Mouse (Mus musculus): ENCODE data around the gene Zfp983. TPM values are rescaled to one million over a fixed set of nuclear protein-coding genes. Genes with fewer than 3 reads are reported as not detected.
"Not testable (repeated sequence)": the region's sequence is repeated elsewhere in the genome, so short reads cannot be mapped to it uniquely, and the experiment has no call there.

Zfp983 gene
- polyA plus RNA-seq, 1 experiment from 2014 or later, result 4.1 TPM

GRCm38 (mm10) chr17:21679273-21680018 is 29.0 kb downstream of the Zfp983 start:
- Histone ChIP-seq H3K4me1 (ENCODE audit: control insufficient read depth in 2 of 2, insufficient read depth in 2 of 2, low read length in 2 of 2) (no peaks in the 10 kb centered on the region), H3K36me3 (ENCODE audit: control insufficient read depth, insufficient read depth, low read length) (no peaks in the 10 kb centered on the region), H3K4me2 (ENCODE audit: low read length) (peak overlapping the region; percentile 62), H3K4me3 (ENCODE audit: control insufficient read depth in 1 of 2, insufficient read depth in 1 of 2, low read depth in 1 of 2, low read length in 2 of 2) (peak overlapping the region; percentile 49 to 85), H3K27me3 (ENCODE audit: control insufficient read depth, insufficient read depth, low read length) (no peaks in the 10 kb centered on the region), H3K9me3 (ENCODE audit: control insufficient read depth, low read length) (no peaks in the 10 kb centered on the region), H3K9ac (ENCODE audit: low read length) (peak overlapping the region; percentile 55), H3K27ac (replicated peaks in 1 of 2; ENCODE audit: control insufficient read depth in 1 of 2, insufficient read depth in 1 of 2, low read depth in 2 of 2, low read length in 2 of 2) (peak overlapping the region; percentile 77 to 78)
- ATAC-seq (ENCODE audit: insufficient number of reproducible peaks, insufficient read depth, low FRiP score, low read depth), result peak; percentile 100
- 3% methylated on average over 9 of the region's 9 CpGs for WGBS

- not testable (repeated sequence) for H3K27me3 ChIP-seq (ENCODE audit: control insufficient read depth, insufficient read depth, low read length); H3K4me1 ChIP-seq (ENCODE audit: control insufficient read depth in 2 of 2, insufficient read depth in 2 of 2, low read length in 2 of 2); H3K36me3 ChIP-seq (ENCODE audit: control insufficient read depth, insufficient read depth, low read length); H3K9me3 ChIP-seq (ENCODE audit: control insufficient read depth, low read length)
- peak overlapping the region; percentile 62 for H3K4me2 ChIP-seq (ENCODE audit: low read length)
- peak overlapping the region; percentile 49 to 85 for H3K4me3 ChIP-seq (ENCODE audit: control insufficient read depth in 1 of 2, insufficient read depth in 1 of 2, low read depth in 1 of 2, low read length in 2 of 2)
- H3K9ac ChIP-seq (ENCODE audit: low read length), result peak overlapping the region; percentile 55
- peak; percentile 77; the same call in 1 of the 2 replicates for ATAC-seq (ENCODE audit: insufficient number of reproducible peaks, insufficient read depth, low FRiP score, low read depth)
- WGBS, result 2% methylated on average over 10 of the region's 10 CpGs
- peak overlapping the region; percentile 77; a peak in 3 of 4 replicates for H3K27ac ChIP-seq (replicated peaks in 1 of 2; ENCODE audit: control insufficient read depth in 1 of 2, insufficient read depth in 1 of 2, low read depth in 2 of 2, low read length in 2 of 2)
Observed at GRCm38 (mm10) chr17:21680019-21680376, 29.6 kb downstream of the Zfp983 start.

GRCm38 (mm10) chr17:21691560-21691959 is 41.1 kb downstream of the Zfp983 start, which contains the start of gene Gm10226:
TSS of gene Gm10226 (plus strand) at chr17:21691860.
- no peaks in the 10 kb centered on the region for H3K4me1 ChIP-seq (ENCODE audit: control insufficient read depth in 2 of 2, insufficient read depth in 2 of 2, low read length in 2 of 2)
- WGBS, result 85% methylated on average over 3 of the region's 3 CpGs
- no peak for ATAC-seq (ENCODE audit: insufficient number of reproducible peaks, insufficient read depth, low FRiP score, low read depth)
- no peaks in the 10 kb centered on the region for H3K9me3 ChIP-seq (ENCODE audit: control insufficient read depth, low read length)
- H3K27me3 ChIP-seq (ENCODE audit: control insufficient read depth, insufficient read depth, low read length), result no peaks in the 10 kb centered on the region
- H3K27ac ChIP-seq (replicated peaks in 1 of 2; ENCODE audit: control insufficient read depth in 1 of 2, insufficient read depth in 1 of 2, low read depth in 2 of 2, low read length in 2 of 2), result no peak within 1 kb of the TSS
- H3K4me2 ChIP-seq (ENCODE audit: low read length), result no peak within 1 kb of the TSS
- no peak within 1 kb of the TSS for H3K4me3 ChIP-seq (ENCODE audit: control insufficient read depth in 1 of 2, insufficient read depth in 1 of 2, low read depth in 1 of 2, low read length in 2 of 2)
- no peak within 1 kb of the TSS for H3K9ac ChIP-seq (ENCODE audit: low read length)
- H3K36me3 ChIP-seq (ENCODE audit: control insufficient read depth, insufficient read depth, low read length), result peaks cover 37% of the 10 kb centered on the region

GRCm38 (mm10) chr17:21693342-21693741 is 42.9 kb downstream of the Zfp983 start:
- Histone ChIP-seq H3K9ac (ENCODE audit: low read length) (no peak overlapping the region), H3K4me3 (ENCODE audit: control insufficient read depth in 1 of 2, insufficient read depth in 1 of 2, low read depth in 1 of 2, low read length in 2 of 2) (no peak overlapping the region), H3K27me3 (ENCODE audit: control insufficient read depth, insufficient read depth, low read length) (no peaks in the 10 kb centered on the region), H3K4me2 (ENCODE audit: low read length) (no peak overlapping the region), H3K4me1 (ENCODE audit: control insufficient read depth in 2 of 2, insufficient read depth in 2 of 2, low read length in 2 of 2) (no peaks in the 10 kb centered on the region), H3K27ac (replicated peaks in 1 of 2; ENCODE audit: control insufficient read depth in 1 of 2, insufficient read depth in 1 of 2, low read depth in 2 of 2, low read length in 2 of 2) (no peak overlapping the region), H3K36me3 (ENCODE audit: control insufficient read depth, insufficient read depth, low read length) (peaks cover 29% of the 10 kb centered on the region), H3K9me3 (ENCODE audit: control insufficient read depth, low read length) (no peaks in the 10 kb centered on the region)
- ATAC-seq (ENCODE audit: insufficient number of reproducible peaks, insufficient read depth, low FRiP score, low read depth), result no peak
- WGBS, result 70% methylated on average over 3 of the region's 3 CpGs

- no peak overlapping the region for H3K4me3 ChIP-seq (ENCODE audit: control insufficient read depth in 1 of 2, insufficient read depth in 1 of 2, low read depth in 1 of 2, low read length in 2 of 2)
- H3K27ac ChIP-seq (replicated peaks in 1 of 2; ENCODE audit: control insufficient read depth in 1 of 2, insufficient read depth in 1 of 2, low read depth in 2 of 2, low read length in 2 of 2), result no peak overlapping the region
- ATAC-seq (ENCODE audit: insufficient number of reproducible peaks, insufficient read depth, low FRiP score, low read depth), result no peak
- H3K9me3 ChIP-seq (ENCODE audit: control insufficient read depth, low read length), result no peaks in the 10 kb centered on the region
- H3K27me3 ChIP-seq (ENCODE audit: control insufficient read depth, insufficient read depth, low read length), result no peaks in the 10 kb centered on the region
- no peak overlapping the region for H3K4me2 ChIP-seq (ENCODE audit: low read length)
- H3K36me3 ChIP-seq (ENCODE audit: control insufficient read depth, insufficient read depth, low read length), result peaks cover 11% of the 10 kb centered on the region
- no peaks in the 10 kb centered on the region for H3K4me1 ChIP-seq (ENCODE audit: control insufficient read depth in 2 of 2, insufficient read depth in 2 of 2, low read length in 2 of 2)
- H3K9ac ChIP-seq (ENCODE audit: low read length), result no peak overlapping the region
Observed at GRCm38 (mm10) chr17:21696073-21696472, 45.6 kb downstream of the Zfp983 start.

DNA sequence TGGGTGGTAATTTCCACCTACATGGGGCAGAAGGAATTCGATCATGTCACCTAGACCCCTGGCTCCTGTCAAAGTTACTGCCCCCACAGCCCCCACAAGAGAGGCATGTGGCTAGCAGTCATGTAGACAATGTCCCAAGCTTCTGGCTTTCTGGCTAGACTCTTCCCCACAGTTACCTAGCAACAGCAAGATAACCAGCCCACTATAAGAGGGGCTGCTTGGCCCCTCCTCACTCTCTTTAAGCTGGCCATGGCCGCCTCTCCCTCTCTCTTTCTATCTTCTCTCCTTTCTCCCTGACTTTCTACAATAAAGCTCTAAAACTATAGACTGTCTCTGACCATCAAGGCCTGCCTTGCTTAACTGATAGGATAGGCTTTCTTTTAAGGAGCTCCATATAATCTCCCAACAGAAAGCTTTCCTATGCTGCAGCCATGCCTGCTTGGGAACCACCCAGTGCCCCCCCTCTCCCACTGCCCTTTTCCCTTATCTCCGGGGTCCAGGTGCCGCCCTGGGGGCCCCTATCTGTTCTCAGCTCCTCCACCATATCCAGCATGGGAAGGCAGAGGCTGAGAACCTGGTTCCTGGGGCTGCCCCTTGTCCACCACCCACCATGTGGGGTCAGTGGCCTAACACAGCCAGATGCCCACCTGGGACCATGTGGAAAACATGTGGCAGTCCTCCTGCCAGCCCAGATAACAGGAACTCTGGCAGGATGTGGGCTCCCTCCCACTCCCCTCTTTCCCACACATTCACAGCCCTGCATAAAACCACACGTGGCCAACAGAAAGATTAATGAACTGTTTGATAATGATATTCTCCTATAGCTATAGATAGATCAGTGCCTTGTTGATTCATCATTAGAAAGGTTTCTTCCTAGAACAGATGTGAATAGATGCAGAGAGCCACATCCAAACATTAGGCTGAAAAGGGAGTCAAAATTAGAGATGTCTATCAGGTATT is 52.1 kb downstream of the Zfp983 start:
- WGBS, result 24% methylated on average over 5 of the region's 5 CpGs
- peaks cover 0 to 3% of the 10 kb centered on the region in 2 experiments; a peak in 1 of 4 replicates for H3K4me1 ChIP-seq (ENCODE audit: control insufficient read depth in 2 of 2, insufficient read depth in 2 of 2, low read length in 2 of 2)
- H3K27ac ChIP-seq (replicated peaks in 1 of 2; ENCODE audit: control insufficient read depth in 1 of 2, insufficient read depth in 1 of 2, low read depth in 2 of 2, low read length in 2 of 2), result no peak overlapping the region
- H3K4me3 ChIP-seq (ENCODE audit: control insufficient read depth in 1 of 2, insufficient read depth in 1 of 2, low read depth in 1 of 2, low read length in 2 of 2), result no peak overlapping the region
- no peak overlapping the region for H3K4me2 ChIP-seq (ENCODE audit: low read length)
- no peaks in the 10 kb centered on the region for H3K27me3 ChIP-seq (ENCODE audit: control insufficient read depth, insufficient read depth, low read length)
- H3K9ac ChIP-seq (ENCODE audit: low read length), result no peak overlapping the region
- H3K36me3 ChIP-seq (ENCODE audit: control insufficient read depth, insufficient read depth, low read length), result no peaks in the 10 kb centered on the region
- no peaks in the 10 kb centered on the region for H3K9me3 ChIP-seq (ENCODE audit: control insufficient read depth, low read length)
- ATAC-seq (ENCODE audit: insufficient number of reproducible peaks, insufficient read depth, low FRiP score, low read depth), result no peak

DNA sequence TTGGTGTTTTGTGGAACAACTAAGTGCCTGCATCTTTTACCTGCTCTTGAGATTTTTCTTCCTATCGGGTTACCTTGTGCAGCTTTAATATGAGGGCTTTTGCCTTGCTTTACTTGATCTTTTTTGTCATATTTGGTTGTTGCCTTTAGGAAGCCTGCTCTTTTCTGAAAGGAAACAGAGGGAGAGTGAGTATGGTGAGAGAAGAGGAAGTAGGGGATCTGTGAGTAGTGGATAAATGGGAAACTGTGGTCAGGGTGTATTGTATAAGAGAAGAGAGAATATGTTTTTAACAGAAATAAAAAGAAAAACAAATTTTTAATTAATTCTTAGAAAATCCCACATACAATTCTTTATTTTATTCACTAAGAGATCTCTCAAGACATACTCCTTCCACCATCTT is 53.0 kb downstream of the Zfp983 start:
- Histone ChIP-seq H3K4me2 (ENCODE audit: low read length) (no peak overlapping the region), H3K27ac (replicated peaks in 1 of 2; ENCODE audit: control insufficient read depth in 1 of 2, insufficient read depth in 1 of 2, low read depth in 2 of 2, low read length in 2 of 2) (no peak overlapping the region), H3K27me3 (ENCODE audit: control insufficient read depth, insufficient read depth, low read length) (no peaks in the 10 kb centered on the region), H3K36me3 (ENCODE audit: control insufficient read depth, insufficient read depth, low read length) (no peaks in the 10 kb centered on the region), H3K9ac (ENCODE audit: low read length) (no peak overlapping the region), H3K9me3 (ENCODE audit: control insufficient read depth, low read length) (no peaks in the 10 kb centered on the region), H3K4me1 (ENCODE audit: control insufficient read depth in 2 of 2, insufficient read depth in 2 of 2, low read length in 2 of 2) (peaks cover 2 to 3% of the 10 kb centered on the region in 2 experiments; a peak in 2 of 4 replicates), H3K4me3 (ENCODE audit: control insufficient read depth in 1 of 2, insufficient read depth in 1 of 2, low read depth in 1 of 2, low read length in 2 of 2) (no peak overlapping the region)
- no peak for ATAC-seq (ENCODE audit: insufficient number of reproducible peaks, insufficient read depth, low FRiP score, low read depth)
- 78% methylated on average over 1 of the region's 1 CpGs for WGBS

Measured in heart, embryonic 14.5 days (tissue).